Mouse (Mus musculus) gastrocnemius, adult 18-20 months (tissue): Measurements from ENCODE around the gene Dmac1. TPM values are rescaled to one million over a fixed set of nuclear protein-coding genes. Genes with fewer than 3 reads are reported as not detected.
"Not testable (repeated sequence)": the region's sequence is repeated elsewhere in the genome, so short reads cannot be mapped to it uniquely, and the experiment has no call there.

ENCODE experiments used
- DNase-seq: peaks from one replicate; pipeline ENCODE4 v3.0.0; 2021; ENCODE audit warnings: low spot score
- long read RNA-seq, 2 experiments: library from polyadenylated mRNA; stranded (forward); transcript quantifications; one replicate each; pipeline ENCODE4 v2.0.0; 2021
- total RNA-seq, 2 experiments: library from RNA; stranded (reverse); gene quantifications; 2 replicates each; pipeline ENCODE4 v1.2.3; 2021

The Dmac1 gene
- total RNA-seq = 10 to 100 TPM; 44.9 to 46.9 TPM
- long read RNA-seq, experiment 1, transcript Dmac1-201 (2 exons, 741 nt) = major isoform, 16 of 16 reads
- long read RNA-seq, experiment 1, partial matches to known transcripts = 0 of 16 reads
- long read RNA-seq, experiment 1, other reads (novel, unspliced or antisense) = 0 of 16 reads
- long read RNA-seq, experiment 2, transcript Dmac1-201 (2 exons, 741 nt) = major isoform, 17 of 20 reads
- long read RNA-seq, experiment 2, partial matches to known transcripts = 2 of 20 reads
- long read RNA-seq, experiment 2, other reads (novel, unspliced or antisense) = 1 of 20 reads

DNA sequence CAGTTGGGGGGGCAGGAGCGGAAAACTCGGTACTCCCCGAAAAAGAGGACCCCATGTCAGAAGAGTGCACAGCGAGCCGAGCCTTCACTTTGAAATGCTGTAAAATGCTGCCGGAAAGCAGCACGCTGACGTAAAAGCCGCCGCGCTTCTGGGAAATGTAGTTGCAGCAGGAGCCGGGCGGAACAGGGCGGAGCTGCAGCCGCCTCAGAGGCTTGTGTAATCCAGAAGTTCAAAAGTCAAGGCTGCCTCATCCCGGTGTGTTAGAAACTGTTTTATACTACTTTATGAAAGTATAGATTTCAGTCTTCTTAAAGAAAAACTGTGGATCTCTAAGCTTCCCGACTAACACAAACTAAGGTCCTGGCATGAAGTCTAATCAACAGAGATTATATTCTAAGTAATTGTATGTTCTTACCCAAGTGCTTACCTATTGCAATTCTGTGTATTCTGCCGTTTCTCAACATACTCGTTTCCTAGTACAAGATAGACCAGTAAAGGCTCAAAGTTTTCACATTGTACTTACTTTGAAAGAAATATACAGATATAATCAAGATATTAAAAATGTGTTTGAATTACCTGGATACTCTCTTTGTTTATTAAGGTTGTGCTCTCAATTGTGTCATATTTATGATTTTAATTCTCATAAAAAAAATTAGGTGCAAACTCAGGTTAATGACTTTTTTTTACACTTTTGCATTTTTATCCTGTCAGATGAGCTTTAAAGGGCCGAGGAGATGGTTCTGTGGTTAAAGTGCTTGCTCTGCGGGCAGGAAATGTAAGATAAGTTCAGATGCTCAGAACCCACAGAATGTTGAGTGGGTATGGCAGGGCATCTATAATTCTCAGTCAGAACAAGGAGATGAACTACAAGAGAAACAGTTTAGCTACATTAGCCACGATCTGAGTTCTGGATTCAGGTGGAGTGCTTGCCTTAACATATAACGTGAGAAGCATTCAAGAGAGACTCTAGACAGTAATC, at the start of gene Dmac1:
Dmac1 (minus strand) TSS at position 109 of the 979 bp plus-strand sequence.
- peak; percentile 96 for DNase-seq

- DNase-seq = no peak
Observed at GRCm38 (mm10) chr4:75315431-75315830, 37.3 kb upstream of the Dmac1 start.

DNA sequence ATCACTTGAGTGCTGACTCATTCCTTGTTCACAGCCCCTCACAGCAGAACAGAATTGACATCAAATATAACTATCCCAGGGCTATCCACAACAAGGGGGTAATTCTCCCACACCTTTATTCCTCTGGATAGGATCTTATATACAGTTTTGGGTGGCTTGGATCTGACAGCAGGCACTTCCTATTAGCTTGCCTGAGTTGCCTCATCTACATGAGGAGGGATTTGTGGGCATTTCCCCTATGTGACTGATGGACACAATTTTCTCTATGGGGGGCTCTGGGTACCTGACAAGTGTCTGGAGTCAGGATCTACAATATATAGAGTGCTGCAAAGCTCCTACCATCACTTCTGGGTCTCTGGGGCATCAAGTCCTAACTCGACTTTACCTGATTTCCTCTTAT, 36.9 kb upstream of the Dmac1 start:
- DNase-seq = no peak

- DNase-seq = no peak
Observed at GRCm38 (mm10) chr4:75311918-75312317, 33.8 kb upstream of the Dmac1 start.

GRCm38 (mm10) chr4:75311305-75311704, 33.2 kb upstream of the Dmac1 start:
- DNase-seq = no peak

- no peak for DNase-seq
Observed at GRCm38 (mm10) chr4:75300205-75300972, 22.3 kb upstream of the Dmac1 start.

DNA sequence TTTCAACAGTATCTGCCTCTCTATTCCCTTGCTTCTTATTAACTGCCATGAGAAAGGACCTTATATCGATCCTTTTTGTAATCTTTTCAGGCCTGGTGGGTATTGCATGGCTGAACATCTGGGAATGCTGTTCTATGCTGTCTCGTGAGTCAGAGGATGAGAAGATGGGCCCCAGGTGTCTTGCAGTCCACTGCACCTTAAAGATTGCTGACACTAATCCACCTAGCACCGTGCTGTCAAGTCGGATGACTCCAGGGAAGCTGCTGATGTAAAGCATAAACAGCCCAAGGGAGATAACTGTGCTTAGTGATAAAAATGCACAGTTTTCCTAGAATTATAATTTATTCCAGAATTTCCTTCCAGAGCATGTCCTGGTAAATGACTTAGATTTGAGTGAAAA, 14.2 kb upstream of the Dmac1 start:
- no peak for DNase-seq

- DNase-seq = no peak
Observed at GRCm38 (mm10) chr4:75291142-75291541, 13.0 kb upstream of the Dmac1 start.

- no peak for DNase-seq
Observed at GRCm38 (mm10) chr4:75277467-75278196, 473 bp downstream of the Dmac1 start.

DNA sequence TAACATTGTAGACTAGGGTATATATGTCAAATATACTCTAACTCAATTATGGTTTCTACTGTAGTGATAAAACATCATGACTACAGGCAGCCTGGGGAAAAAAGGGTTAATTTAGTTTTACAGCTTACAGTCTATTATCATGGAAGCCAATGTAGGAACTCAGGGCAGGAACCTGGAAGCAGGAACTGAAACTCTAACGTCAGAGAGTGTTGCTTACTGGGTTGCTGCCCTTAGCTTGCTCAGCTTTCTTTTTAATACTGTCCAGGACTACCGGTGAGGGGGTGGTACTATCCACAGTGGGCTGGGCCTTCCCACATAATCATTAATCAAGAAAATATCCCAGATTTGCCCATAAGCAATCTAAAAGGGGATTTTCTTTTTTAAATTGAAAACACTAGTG, 2.4 kb downstream of the Dmac1 start:
- DNase-seq = no peak

- no peak for DNase-seq
Observed at GRCm38 (mm10) chr4:75267866-75268265, 10.2 kb downstream of the Dmac1 start.

GRCm38 (mm10) chr4:75266773-75267550, 11.1 kb downstream of the Dmac1 start:
- DNase-seq = no peak

DNA sequence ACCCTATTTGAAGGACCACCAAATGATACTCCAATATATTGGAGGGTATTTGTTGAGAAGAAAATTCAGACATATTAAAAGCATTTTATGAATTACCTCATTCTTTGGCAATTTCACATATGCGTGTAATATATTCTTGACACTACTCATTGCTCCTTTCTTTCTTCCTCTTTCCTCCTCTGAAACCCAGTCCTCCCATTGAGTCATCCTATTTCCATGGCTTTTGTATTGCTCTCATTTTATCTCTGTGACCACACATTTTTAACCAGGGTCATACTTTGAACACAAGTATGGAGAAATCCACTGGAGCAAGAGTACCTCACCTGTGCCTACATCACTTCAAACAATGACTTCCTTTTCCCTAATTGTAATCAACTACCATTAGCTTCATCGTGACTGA, 13.9 kb downstream of the Dmac1 start:
- DNase-seq = no peak

GRCm38 (mm10) chr4:75263556-75264129, 14.5 kb downstream of the Dmac1 start:
- DNase-seq = no peak

DNA sequence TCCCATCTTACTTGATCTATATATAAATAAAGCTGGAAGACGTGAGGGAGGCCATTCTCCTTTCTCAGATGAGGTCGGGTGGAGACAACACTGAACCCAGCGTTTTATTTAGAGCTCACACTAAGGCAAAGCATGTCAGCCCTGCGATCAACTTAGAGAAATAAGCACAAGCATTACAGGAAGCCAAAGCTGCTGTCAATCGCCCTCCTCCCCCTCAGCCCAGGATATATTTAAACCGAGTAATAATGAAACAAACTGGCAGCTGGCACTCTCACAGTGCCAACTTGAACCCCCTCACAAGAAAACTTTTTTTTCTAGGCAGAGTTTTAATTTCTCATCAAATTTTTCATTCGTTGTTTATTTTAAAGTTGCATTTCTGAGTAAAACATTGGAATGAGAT, 15.7 kb downstream of the Dmac1 start:
- no peak for DNase-seq

DNA sequence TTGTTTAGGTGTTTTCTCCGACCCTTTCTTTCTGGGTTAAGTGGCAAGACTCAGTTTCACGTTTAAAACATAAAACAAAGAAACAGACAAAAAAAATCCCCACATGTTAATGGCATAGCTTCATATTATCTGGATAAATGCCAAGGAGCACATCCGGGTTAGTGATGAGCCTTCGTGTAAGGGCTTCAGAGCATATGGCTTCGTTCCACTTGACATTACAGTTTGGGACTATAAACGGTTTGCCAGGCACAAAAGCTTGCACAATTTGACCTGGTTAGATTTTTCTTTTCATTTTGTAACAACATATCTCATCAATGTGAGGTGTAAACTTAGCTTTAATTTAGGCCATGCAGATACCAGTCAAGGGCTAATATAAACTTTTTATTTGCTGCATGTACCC, 17.9 kb downstream of the Dmac1 start:
- DNase-seq = no peak

GRCm38 (mm10) chr4:75259447-75259846, 18.7 kb downstream of the Dmac1 start:
- DNase-seq = no peak

GRCm38 (mm10) chr4:75234602-75235001, 43.5 kb downstream of the Dmac1 start:
- DNase-seq = not testable (repeated sequence)
